Comparison of ENCODE assay signal across 18 mouse cellular contexts in the genomic region with DNA sequence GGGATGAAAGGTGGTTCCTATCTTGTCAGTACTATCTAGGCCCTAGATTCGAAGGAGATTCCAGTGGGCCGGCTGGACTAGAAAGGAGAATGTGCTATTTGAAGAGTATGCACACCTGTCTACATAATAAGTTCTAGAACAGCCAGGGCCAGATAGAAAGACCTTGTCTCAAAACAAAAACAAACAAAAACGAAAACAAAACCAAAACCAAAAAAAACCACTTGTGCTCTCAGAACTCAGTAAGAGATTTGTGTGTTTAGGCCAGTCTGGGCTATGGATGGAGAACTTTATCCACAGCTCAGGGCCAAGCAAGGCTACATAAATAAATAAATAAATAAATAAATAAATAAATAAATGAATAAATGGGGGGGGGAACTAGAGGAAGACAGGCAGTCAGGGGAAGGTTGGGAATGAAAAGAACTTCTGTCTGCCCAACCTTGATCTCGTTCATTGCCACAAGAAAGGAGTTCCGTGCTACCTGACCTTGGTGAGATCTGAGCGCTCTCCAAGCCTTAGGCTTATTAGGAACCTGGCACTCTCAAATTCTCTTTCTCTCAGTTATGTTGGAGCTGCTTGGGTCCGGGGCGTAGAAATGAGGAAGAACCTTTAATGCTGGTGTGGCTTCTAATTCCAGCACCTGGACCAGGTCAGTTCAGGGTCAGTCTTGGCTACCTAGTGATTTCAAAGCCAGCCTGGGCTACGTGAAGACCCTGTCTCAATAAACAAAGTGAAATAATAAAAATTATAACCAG. TPM values are rescaled to one million over a fixed set of nuclear protein-coding genes. Genes with fewer than 3 reads are reported as not detected.
A peak's percentile ranks its signal among the peaks of the same experiment; 100 is the strongest.
DNase-seq lines count a peak whose midpoint lies in the region; ATAC-seq and TF ChIP-seq lines count a peak whose summit lies in the region.
"Had no signal": no experiment of that assay in that cellular context is flagged by ENCODE, and none has a peak within 500 bp of the region (broad histone marks: within the 10 kb centered on the region; RNA-seq: fewer than 3 reads in every experiment).

No protein-coding gene starts in this region.

- no peak for TF ChIP-seq CTCF in forebrain, postnatal 0 days (IDR thresholded peaks at IDR 0.05; ENCODE audit: low read depth)
- no peak for TF ChIP-seq CTCF in spleen, adult 2 months (IDR thresholded peaks at IDR 0.05; ENCODE audit: extremely low read depth, insufficient read depth, insufficient read length, insufficient replicate concordance)

- H3K9me3 ChIP-seq in forebrain, embryonic 15.5 days, result no peaks in the 10 kb centered on the region
- H3K9me3 ChIP-seq in forebrain, postnatal 0 days (ENCODE audit: low read length), result no peaks in the 10 kb centered on the region
- H3K9me3 ChIP-seq in liver, embryonic 15.5 days (replicated peaks), result no peaks in the 10 kb centered on the region
- H3K9me3 ChIP-seq: embryonic facial prominence, embryonic 10.5 days; forebrain, embryonic 12.5 days; heart, embryonic 12.5 days had no signal

- TF ChIP-seq POLR2A in spleen, adult 2 months (IDR thresholded peaks at IDR 0.05; ENCODE audit: low read depth, low read length), result no peak

- 81% methylated on average over 9 of the region's 9 CpGs for WGBS in forebrain, embryonic 15.5 days
- WGBS in forebrain, postnatal 0 days, result 86% methylated on average over 9 of the region's 9 CpGs
- 70% methylated on average over 9 of the region's 9 CpGs for WGBS in spleen, adult 2 months
- WGBS in liver, embryonic 15.5 days (ENCODE audit: insufficient replicate concordance), result 69% methylated on average over 9 of the region's 9 CpGs

- H3K36me3 ChIP-seq in forebrain, embryonic 15.5 days, result no peaks in the 10 kb centered on the region
- no peaks in the 10 kb centered on the region for H3K36me3 ChIP-seq in forebrain, postnatal 0 days (ENCODE audit: insufficient read depth)
- no peaks in the 10 kb centered on the region for H3K36me3 ChIP-seq in spleen, adult 2 months (ENCODE audit: control insufficient read depth, insufficient read depth, low read length)
- no peaks in the 10 kb centered on the region for H3K36me3 ChIP-seq in liver, embryonic 15.5 days (replicated peaks)
- H3K36me3 ChIP-seq: embryonic facial prominence, embryonic 10.5 days; forebrain, embryonic 12.5 days; heart, embryonic 12.5 days had no signal

- H3K4me2 ChIP-seq in forebrain, embryonic 15.5 days (replicated peaks), result no peak overlapping the region
- H3K4me2 ChIP-seq in forebrain, postnatal 0 days (ENCODE audit: low read depth), result no peak overlapping the region
- peak overlapping the region; percentile 56 for H3K4me2 ChIP-seq in liver, embryonic 15.5 days

- no peak overlapping the region for H3K27ac ChIP-seq in forebrain, embryonic 15.5 days (replicated peaks)
- no peak overlapping the region for H3K27ac ChIP-seq in forebrain, postnatal 0 days (ENCODE audit: low read depth, low read length)
- H3K27ac ChIP-seq in spleen, adult 2 months (ENCODE audit: insufficient read depth, low read length), result peak overlapping the region; percentile 24; the same call in 1 of the 2 replicates
- H3K27ac ChIP-seq in liver, embryonic 15.5 days (replicated peaks), result peak overlapping the region; percentile 77
- H3K27ac ChIP-seq: embryonic facial prominence, embryonic 10.5 days; forebrain, embryonic 12.5 days had no signal

- H3K4me1 ChIP-seq in forebrain, embryonic 15.5 days, result peaks cover 6% of the 10 kb centered on the region; the same call in 1 of the 2 replicates
- no peaks in the 10 kb centered on the region for H3K4me1 ChIP-seq in forebrain, postnatal 0 days (ENCODE audit: insufficient read depth)
- peaks cover 19% of the 10 kb centered on the region; the same call in 1 of the 2 replicates for H3K4me1 ChIP-seq in spleen, adult 2 months (ENCODE audit: control insufficient read depth, insufficient read depth, insufficient read length)
- H3K4me1 ChIP-seq in liver, embryonic 15.5 days (replicated peaks), result peaks cover 53% of the 10 kb centered on the region

- H3K4me3 ChIP-seq in forebrain, embryonic 15.5 days, result no peak overlapping the region
- no peak overlapping the region for H3K4me3 ChIP-seq in forebrain, postnatal 0 days (ENCODE audit: low read depth, low read length)
- H3K4me3 ChIP-seq in spleen, adult 2 months (ENCODE audit: extremely low read depth, insufficient read depth, insufficient read length), result no peak overlapping the region
- H3K4me3 ChIP-seq in liver, embryonic 15.5 days (replicated peaks), result peak overlapping the region; percentile 7; the same call in 1 of the 2 replicates
- H3K4me3 ChIP-seq: embryonic facial prominence, embryonic 10.5 days; forebrain, embryonic 12.5 days; heart, embryonic 12.5 days had no signal

- no peak for ATAC-seq in forebrain, embryonic 15.5 days (replicated peaks)
- ATAC-seq in forebrain, postnatal 0 days, result no peak
- no peak for ATAC-seq in liver, embryonic 15.5 days (ENCODE audit: insufficient read depth)

- H3K9ac ChIP-seq in forebrain, embryonic 15.5 days (replicated peaks), result 0 out of 2 replicates have a peak overlapping the region, but pooled peaks have one; percentile 3
- H3K9ac ChIP-seq in forebrain, postnatal 0 days, result no peak overlapping the region
- peak overlapping the region; percentile 43; the same call in 1 of the 2 replicates for H3K9ac ChIP-seq in liver, embryonic 15.5 days
- H3K9ac ChIP-seq: forebrain, embryonic 12.5 days; heart, embryonic 12.5 days had no signal

- no peaks in the 10 kb centered on the region for H3K27me3 ChIP-seq in forebrain, embryonic 15.5 days
- no peaks in the 10 kb centered on the region; the same call in 1 of the 2 replicates for H3K27me3 ChIP-seq in forebrain, postnatal 0 days (ENCODE audit: insufficient read depth, low read length)
- no peaks in the 10 kb centered on the region for H3K27me3 ChIP-seq in spleen, adult 2 months (ENCODE audit: control insufficient read depth, insufficient read depth, low read length)
- H3K27me3 ChIP-seq in liver, embryonic 15.5 days, result no peaks in the 10 kb centered on the region
- H3K27me3 ChIP-seq: heart, embryonic 12.5 days had no signal

- DNase-seq in forebrain, postnatal 0 days, result no peak
- no peak for DNase-seq in spleen, adult 2 months (ENCODE audit: low read depth in 1 of 2, low spot score in 2 of 2)
- no peak for DNase-seq in spleen, adult 18-20 months
- DNase-seq in thymus, postnatal 0 days (ENCODE audit: low spot score), result no peak
- DNase-seq in layer of hippocampus, postnatal 14 days (ENCODE audit: low spot score in 2 of 2), result no peak
- DNase-seq in cerebellum, adult 11-12 months, result no peak
- DNase-seq: cerebellum, postnatal 10 days; layer of hippocampus, postnatal 36 days; thymus, adult 18-20 months had no signal

RNA-seq across cellular contexts. Expression of gene Ubald2, which starts 3.9 kb away (rescaled TPM):
- 58.8 and 59.5 TPM in 2 replicates for polyA plus RNA-seq in forebrain, embryonic 15.5 days (2015; fragmentation: Nextera tagmentation; extraction: Ambion mirVana)
- total RNA-seq in forebrain, postnatal 0 days (2014; rRNA removed), result 88.0 and 127 TPM in 2 replicates
- polyA plus RNA-seq in forebrain, postnatal 0 days (2015; fragmentation: Nextera tagmentation; extraction: Ambion mirVana), result 50.6 and 68.5 TPM in 2 replicates
- 152 and 245 TPM in 2 replicates for polyA plus RNA-seq in spleen, adult 2 months (2012; rRNA removed)
- 33.1 and 33.9 TPM in 2 replicates for polyA plus RNA-seq in liver, embryonic 15.5 days (2015; fragmentation: Nextera tagmentation; extraction: Ambion mirVana)
- 81.9 and 82.9 TPM in 2 replicates for polyA plus RNA-seq in thymus, postnatal 0 days (2015; fragmentation: Nextera tagmentation; extraction: Ambion mirVana)
- total RNA-seq in layer of hippocampus, postnatal 14 days (2021), result 10 to 100 TPM; 38.7 to 41.4 TPM

RNA-seq across cellular contexts. Expression of gene Rnf157, which starts 17.2 kb away (rescaled TPM):
- polyA plus RNA-seq in forebrain, embryonic 15.5 days (2015; fragmentation: Nextera tagmentation; extraction: Ambion mirVana), result 53.4 and 55.6 TPM in 2 replicates
- 92.7 and 105 TPM in 2 replicates for total RNA-seq in forebrain, postnatal 0 days (2014; rRNA removed)
- 47.3 and 56.7 TPM in 2 replicates for polyA plus RNA-seq in forebrain, postnatal 0 days (2015; fragmentation: Nextera tagmentation; extraction: Ambion mirVana)
- polyA plus RNA-seq in spleen, adult 2 months (2012; rRNA removed), result 10.7 and 16.2 TPM in 2 replicates
- 1.0 and 1.4 TPM in 2 replicates for polyA plus RNA-seq in liver, embryonic 15.5 days (2015; fragmentation: Nextera tagmentation; extraction: Ambion mirVana)
- polyA plus RNA-seq in thymus, postnatal 0 days (2015; fragmentation: Nextera tagmentation; extraction: Ambion mirVana), result 52.3 and 56.7 TPM in 2 replicates
- 100 to 1,000 TPM; 236 to 242 TPM for total RNA-seq in layer of hippocampus, postnatal 14 days (2021)

RNA-seq across cellular contexts. Expression of gene Qrich2, which starts 36.0 kb away (rescaled TPM):
- not detected in 2 replicates for polyA plus RNA-seq in forebrain, embryonic 15.5 days (2015; fragmentation: Nextera tagmentation; extraction: Ambion mirVana)
- not detected in 2 replicates for total RNA-seq in forebrain, postnatal 0 days (2014; rRNA removed)
- polyA plus RNA-seq in forebrain, postnatal 0 days (2015; fragmentation: Nextera tagmentation; extraction: Ambion mirVana), result not detected in 2 replicates
- polyA plus RNA-seq in spleen, adult 2 months (2012; rRNA removed), result 0.07 and 0.14 TPM in 2 replicates
- polyA plus RNA-seq in liver, embryonic 15.5 days (2015; fragmentation: Nextera tagmentation; extraction: Ambion mirVana), result not detected in 2 replicates
- polyA plus RNA-seq in thymus, postnatal 0 days (2015; fragmentation: Nextera tagmentation; extraction: Ambion mirVana), result 0.05 and 0.35 TPM in 2 replicates
- total RNA-seq in layer of hippocampus, postnatal 14 days (2021), result under 1 TPM in 1 of 2 experiments, not detected in 1; 0.07 TPM
- total RNA-seq: adrenal gland, adult 18-20 months; gastrocnemius, adult 18-20 months; hematopoietic stem cell, adult 5-6 weeks; layer of hippocampus, postnatal 36 days; liver, adult 2 months had no signal
- polyA plus RNA-seq: forebrain, embryonic 12.5 days; heart, embryonic 12.5 days had no signal

Comparison
In these comparisons a context has a peak if more than half of its experiments do, and no peak if none do; other contexts are left out.
1. H3K27ac ChIP-seq: peak in spleen, adult 2 months (single experiment) and liver, embryonic 15.5 days (single experiment); none in forebrain, embryonic 15.5 days (single experiment) and forebrain, postnatal 0 days (single experiment).